ENCODE assay signal across 8 mouse cellular contexts in genomic region chr16:85901581-85901910, GRCm38 (mm10). TPM values are rescaled to one million over a fixed set of nuclear protein-coding genes. Genes with fewer than 3 reads are reported as not detected.
DNase-seq lines count a peak whose midpoint lies in the region; ATAC-seq and TF ChIP-seq lines count a peak whose summit lies in the region.

Gene Adamts5 (minus strand): TSS chr16:85901828.

- H3K27ac ChIP-seq in forebrain, postnatal 0 days (ENCODE audit: low read depth, low read length): peak within 1 kb of the TSS; percentile 57
- peak within 1 kb of the TSS; percentile 65; the same call in 1 of the 2 replicates for H3K27ac ChIP-seq in hindbrain, postnatal 0 days
- peak within 1 kb of the TSS; percentile 81 for H3K27ac ChIP-seq in midbrain, embryonic 10.5 days (replicated peaks)

- H3K27me3 ChIP-seq in forebrain, postnatal 0 days (ENCODE audit: insufficient read depth, low read length): peaks cover 2% of the 10 kb centered on the region; the same call in 1 of the 2 replicates
- H3K27me3 ChIP-seq in hindbrain, postnatal 0 days (ENCODE audit: insufficient read depth, low read length): no peaks in the 10 kb centered on the region
- H3K27me3 ChIP-seq in midbrain, embryonic 10.5 days (ENCODE audit: low read depth, poor library complexity, severe bottlenecking): peaks cover 45% of the 10 kb centered on the region

- no peaks in the 10 kb centered on the region for H3K36me3 ChIP-seq in forebrain, postnatal 0 days (ENCODE audit: insufficient read depth)
- H3K36me3 ChIP-seq in hindbrain, postnatal 0 days (ENCODE audit: insufficient read depth, low read length): no peaks in the 10 kb centered on the region
- H3K36me3 ChIP-seq in midbrain, embryonic 10.5 days: no peaks in the 10 kb centered on the region

- H3K4me3 ChIP-seq in forebrain, postnatal 0 days (ENCODE audit: low read depth, low read length): peak within 1 kb of the TSS; percentile 68
- peak within 1 kb of the TSS; percentile 58 for H3K4me3 ChIP-seq in hindbrain, postnatal 0 days (ENCODE audit: low read length)
- H3K4me3 ChIP-seq in midbrain, embryonic 10.5 days: peak within 1 kb of the TSS; percentile 64

- peak within 1 kb of the TSS; percentile 92 for H3K4me2 ChIP-seq in forebrain, postnatal 0 days (ENCODE audit: low read depth)
- peak within 1 kb of the TSS; percentile 96 for H3K4me2 ChIP-seq in hindbrain, postnatal 0 days (ENCODE audit: low read depth, low read length)

- 0 out of 2 replicates have a peak, but pooled peaks cover 7% of the 10 kb centered on the region for H3K4me1 ChIP-seq in forebrain, postnatal 0 days (ENCODE audit: insufficient read depth)
- H3K4me1 ChIP-seq in hindbrain, postnatal 0 days (ENCODE audit: insufficient read depth, low read length): no peaks in the 10 kb centered on the region
- H3K4me1 ChIP-seq in midbrain, embryonic 10.5 days: peaks cover 24% of the 10 kb centered on the region

- 12% methylated on average over 13 of the region's 13 CpGs for WGBS in forebrain, postnatal 0 days
- 3% methylated on average over 13 of the region's 13 CpGs for WGBS in hindbrain, postnatal 0 days
- 3% methylated on average over 13 of the region's 13 CpGs for WGBS in midbrain, embryonic 10.5 days

- H3K9me3 ChIP-seq in forebrain, postnatal 0 days (ENCODE audit: low read length): no peaks in the 10 kb centered on the region
- no peaks in the 10 kb centered on the region for H3K9me3 ChIP-seq in hindbrain, postnatal 0 days (ENCODE audit: low read length)
- H3K9me3 ChIP-seq in midbrain, embryonic 10.5 days (replicated peaks): no peaks in the 10 kb centered on the region

- peak; percentile 18 to 21 for DNase-seq in cerebellum, postnatal 14 days
- DNase-seq in cerebellum, adult 9-11 months: no peak
- DNase-seq in R1 (ENCODE audit: low read depth, low spot score): peak; percentile 8
- no peak for DNase-seq in forebrain, postnatal 0 days
- DNase-seq in hindbrain, postnatal 0 days (ENCODE audit: low spot score): peak; percentile 9
- DNase-seq in midbrain, embryonic 10.5 days (ENCODE audit: low spot score): peak; percentile 61
- no peak for DNase-seq in thymus, postnatal 4 days
- DNase-seq in frontal cortex, postnatal 10 days (ENCODE audit: low spot score in 2 of 2): no peak

- H3K9ac ChIP-seq in forebrain, postnatal 0 days: peak within 1 kb of the TSS; percentile 64
- H3K9ac ChIP-seq in hindbrain, postnatal 0 days (replicated peaks; ENCODE audit: low read length): peak within 1 kb of the TSS; percentile 58

- no peak for ATAC-seq in forebrain, postnatal 0 days
- ATAC-seq in hindbrain, postnatal 0 days: peak; percentile 3; the same call in 1 of the 2 replicates

- TF ChIP-seq CTCF in forebrain, postnatal 0 days (IDR thresholded peaks at IDR 0.05; ENCODE audit: low read depth): no peak
- TF ChIP-seq CTCF in hindbrain, postnatal 0 days (IDR thresholded peaks at IDR 0.05; ENCODE audit: low read depth): no peak

RNA-seq across cellular contexts. Expression of gene Adamts5, which starts in this region (rescaled TPM):
- 2.1 and 2.6 TPM in 2 replicates for total RNA-seq in forebrain, postnatal 0 days (2014; rRNA removed)
- polyA plus RNA-seq in forebrain, postnatal 0 days (2015; fragmentation: Nextera tagmentation; extraction: Ambion mirVana): 1.1 and 1.8 TPM in 2 replicates
- total RNA-seq in hindbrain, postnatal 0 days (2014; rRNA removed): 4.1 and 4.7 TPM in 2 replicates
- 3.4 and 3.7 TPM in 2 replicates for polyA plus RNA-seq in hindbrain, postnatal 0 days (2015; fragmentation: Nextera tagmentation; extraction: Ambion mirVana)
- 1.1 and 1.4 TPM in 2 replicates for polyA plus RNA-seq in midbrain, embryonic 10.5 days (2016; fragmentation: Nextera tagmentation; extraction: Ambion mirVana)

Comparison
In these comparisons a context has a peak if more than half of its experiments do, and no peak if none do; other contexts are left out.
1. DNase-seq: peak in cerebellum, postnatal 14 days (2 of 2), R1 (single experiment), hindbrain, postnatal 0 days (single experiment) and midbrain, embryonic 10.5 days (single experiment); none in cerebellum, adult 9-11 months (single experiment), forebrain, postnatal 0 days (single experiment), thymus, postnatal 4 days (single experiment) and frontal cortex, postnatal 10 days (0 of 2).
2. Peak in every context shown above with its lines, with median percentiles within 50 percentile points of each other: H3K27ac ChIP-seq and H3K4me3 ChIP-seq.